Mouse (Mus musculus): ENCODE results near the gene Bcl2l10.

DNA sequence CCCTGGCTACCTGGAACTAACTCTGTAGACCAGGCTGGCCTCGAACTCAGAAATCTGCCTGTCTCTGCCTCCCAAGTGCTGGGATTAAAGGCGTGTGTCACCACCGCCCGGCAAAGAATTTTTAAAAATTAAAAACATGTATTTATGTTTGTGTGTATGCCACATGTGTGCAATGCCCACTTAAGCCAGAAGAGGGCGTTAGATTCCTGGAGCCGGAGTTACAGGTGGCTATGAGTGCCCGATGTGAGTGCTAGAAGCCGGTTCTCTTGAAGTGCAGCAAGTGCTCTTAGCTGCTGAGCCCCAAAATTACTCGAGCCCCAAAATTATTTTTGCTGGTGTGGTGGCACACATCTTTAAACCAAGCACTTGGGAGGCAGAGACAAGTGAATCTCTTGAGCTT is 36.2 kb downstream of the Bcl2l10 start:
- peak; percentile 35; the same call in 1 of the 2 replicates for TF ChIP-seq CTCF (IDR thresholded peaks at IDR 0.05; ENCODE audit: extremely low read depth, insufficient read length, insufficient replicate concordance, low read depth, low read length)
- no peak for TF ChIP-seq POLR2A (IDR thresholded peaks at IDR 0.05; ENCODE audit: low read depth, low read length)

Data from small intestine, adult 2 months (tissue).